Mouse (Mus musculus): ENCODE measurements around the gene Atxn1. TPM values are rescaled to one million over a fixed set of nuclear protein-coding genes. Genes with fewer than 3 reads are reported as not detected.

The Atxn1 gene
- polyA plus RNA-seq, 1 experiment = 2.5 TPM

DNA sequence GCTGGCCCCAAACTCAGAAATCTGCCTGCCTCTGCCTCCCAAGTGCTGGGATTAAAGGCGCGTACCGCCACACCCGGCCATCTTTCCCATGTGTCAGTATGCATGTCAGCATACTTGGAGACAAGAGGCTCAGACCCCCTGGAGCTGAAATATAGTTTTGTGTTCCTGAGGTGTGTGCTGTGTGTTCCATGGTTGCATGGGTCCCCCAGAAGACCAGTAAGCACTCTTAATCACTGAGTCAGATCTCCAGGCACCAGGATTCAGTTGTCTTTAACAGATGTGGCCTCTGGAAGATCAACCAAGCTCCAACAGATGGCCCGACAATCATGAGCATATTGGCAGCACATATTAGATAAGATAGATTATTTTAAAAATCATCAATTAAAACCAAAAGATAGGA lies 62.4 kb downstream of the Atxn1 start:
- Histone ChIP-seq H3ac (ENCODE audit: control insufficient read depth, insufficient read length) (no peak overlapping the region), H3K36me3 (ENCODE audit: control insufficient read depth, insufficient read depth) (no peaks in the 10 kb centered on the region), H3K79me2 (ENCODE audit: control insufficient read depth, insufficient read depth) (no peaks in the 10 kb centered on the region), H3K4me3 (no peak overlapping the region), H3K4me2 (ENCODE audit: low read depth) (no peak overlapping the region), H3K27me3 (ENCODE audit: control insufficient read depth, insufficient read depth, insufficient read length) (no peaks in the 10 kb centered on the region)
- TF ChIP-seq CEBPB (IDR thresholded peaks at IDR 0.05; ENCODE audit: insufficient read depth, poor library complexity, severe bottlenecking) = no peak
- TF ChIP-seq TCF12 (IDR thresholded peaks at IDR 0.05; ENCODE audit: insufficient read depth, poor library complexity, severe bottlenecking) = no peak
- TF ChIP-seq TCF3 (IDR thresholded peaks at IDR 0.05; ENCODE audit: insufficient read length, low read depth) = no peak
- TF ChIP-seq MYOD1 (IDR thresholded peaks at IDR 0.05; ENCODE audit: control insufficient read depth in 1 of 3, insufficient read length in 2 of 3, low read depth in 2 of 3) = no peak
- TF ChIP-seq REST (IDR thresholded peaks at IDR 0.05; ENCODE audit: insufficient read depth, insufficient read length) = no peak
- TF ChIP-seq MAX (IDR thresholded peaks at IDR 0.05; ENCODE audit: low read depth) = no peak
- TF ChIP-seq USF1 (IDR thresholded peaks at IDR 0.05; ENCODE audit: low read depth) = no peak
- TF ChIP-seq SRF (IDR thresholded peaks at IDR 0.05; ENCODE audit: control insufficient read depth, insufficient read length, low read depth) = no peak
- TF ChIP-seq MYOG (IDR thresholded peaks at IDR 0.05; ENCODE audit: control insufficient read depth in 1 of 3, insufficient read depth in 1 of 3, insufficient read length in 2 of 3, low read depth in 2 of 3) = no peak
- TF ChIP-seq POLR2A (IDR thresholded peaks at IDR 0.05; ENCODE audit: insufficient read length, low read depth) = no peak
- no peak for TF ChIP-seq POLR2AphosphoS2 (IDR thresholded peaks at IDR 0.05; ENCODE audit: insufficient read length, low read depth)
- TF ChIP-seq E2F4 (IDR thresholded peaks at IDR 0.05; ENCODE audit: insufficient read depth) = no peak

DNA sequence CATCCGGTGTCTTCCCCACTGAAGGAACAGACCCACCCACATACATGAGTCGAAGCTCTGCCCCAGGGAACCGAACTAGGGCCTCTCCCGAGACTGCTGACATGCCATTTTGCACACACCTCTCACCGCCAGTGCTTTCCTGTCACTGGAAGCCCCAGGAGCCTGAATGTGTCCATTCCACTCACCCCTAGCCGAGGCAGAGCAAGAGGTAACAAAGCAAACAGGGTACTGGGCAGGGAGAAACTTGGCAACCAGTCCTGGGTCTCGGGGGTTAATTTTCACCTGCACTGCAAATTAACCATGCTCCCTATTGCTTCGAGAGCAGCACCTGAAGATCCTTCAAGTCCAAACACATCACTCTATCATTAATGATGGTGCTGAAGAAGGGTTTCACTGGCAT lies 64.0 kb downstream of the Atxn1 start:
- Histone ChIP-seq H3K36me3 (ENCODE audit: control insufficient read depth, insufficient read depth) (no peaks in the 10 kb centered on the region), H3K4me2 (ENCODE audit: low read depth) (no peak overlapping the region), H3ac (ENCODE audit: control insufficient read depth, insufficient read length) (no peak overlapping the region), H3K27me3 (ENCODE audit: control insufficient read depth, insufficient read depth, insufficient read length) (no peaks in the 10 kb centered on the region), H3K79me2 (ENCODE audit: control insufficient read depth, insufficient read depth) (no peaks in the 10 kb centered on the region), H3K4me3 (no peak overlapping the region)
- TF ChIP-seq POLR2A (IDR thresholded peaks at IDR 0.05; ENCODE audit: insufficient read length, low read depth) (no peak), POLR2AphosphoS2 (IDR thresholded peaks at IDR 0.05; ENCODE audit: insufficient read length, low read depth) (no peak), TCF12 (IDR thresholded peaks at IDR 0.05; ENCODE audit: insufficient read depth, poor library complexity, severe bottlenecking) (no peak), USF1 (IDR thresholded peaks at IDR 0.05; ENCODE audit: low read depth) (no peak), SRF (IDR thresholded peaks at IDR 0.05; ENCODE audit: control insufficient read depth, insufficient read length, low read depth) (no peak), MYOG (IDR thresholded peaks at IDR 0.05; ENCODE audit: control insufficient read depth in 1 of 3, insufficient read depth in 1 of 3, insufficient read length in 2 of 3, low read depth in 2 of 3) (no peak), TCF3 (IDR thresholded peaks at IDR 0.05; ENCODE audit: insufficient read length, low read depth) (no peak), E2F4 (IDR thresholded peaks at IDR 0.05; ENCODE audit: insufficient read depth) (no peak), MYOD1 (IDR thresholded peaks at IDR 0.05; ENCODE audit: control insufficient read depth in 1 of 3, insufficient read length in 2 of 3, low read depth in 2 of 3) (no peak), MAX (IDR thresholded peaks at IDR 0.05; ENCODE audit: low read depth) (no peak), REST (IDR thresholded peaks at IDR 0.05; ENCODE audit: insufficient read depth, insufficient read length) (no peak)

DNA sequence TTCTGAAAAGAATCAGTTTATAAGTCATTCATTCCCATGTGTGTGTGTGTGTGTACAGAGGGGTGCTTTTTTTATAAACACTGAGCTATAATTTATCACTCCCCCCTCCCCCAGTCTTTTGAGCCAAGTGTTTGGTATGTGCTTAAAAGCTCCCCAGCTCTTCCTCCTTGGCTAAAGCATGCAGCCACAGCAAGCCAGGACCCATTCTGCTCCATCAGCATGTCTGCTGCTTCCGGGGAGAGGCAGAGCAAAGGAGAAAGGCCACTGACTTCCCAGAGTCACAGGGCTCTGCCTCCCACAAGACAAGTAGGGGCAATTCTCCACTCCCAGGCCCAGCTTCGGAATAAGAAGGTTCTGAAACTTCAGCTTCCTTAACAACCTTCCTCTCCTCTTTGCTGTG lies 67.2 kb downstream of the Atxn1 start:
- H3ac ChIP-seq (ENCODE audit: control insufficient read depth, insufficient read length) = no peak overlapping the region
- TF ChIP-seq REST (IDR thresholded peaks at IDR 0.05; ENCODE audit: insufficient read depth, insufficient read length) (no peak), TCF3 (IDR thresholded peaks at IDR 0.05; ENCODE audit: insufficient read length, low read depth) (no peak), MAX (IDR thresholded peaks at IDR 0.05; ENCODE audit: low read depth) (no peak), MYOG (IDR thresholded peaks at IDR 0.05; ENCODE audit: control insufficient read depth in 1 of 3, insufficient read depth in 1 of 3, insufficient read length in 2 of 3, low read depth in 2 of 3) (no peak), POLR2A (IDR thresholded peaks at IDR 0.05; ENCODE audit: insufficient read length, low read depth) (no peak), POLR2AphosphoS2 (IDR thresholded peaks at IDR 0.05; ENCODE audit: insufficient read length, low read depth) (no peak), TCF12 (IDR thresholded peaks at IDR 0.05; ENCODE audit: insufficient read depth, poor library complexity, severe bottlenecking) (no peak), USF1 (IDR thresholded peaks at IDR 0.05; ENCODE audit: low read depth) (no peak), SRF (IDR thresholded peaks at IDR 0.05; ENCODE audit: control insufficient read depth, insufficient read length, low read depth) (no peak), CEBPB (IDR thresholded peaks at IDR 0.05; ENCODE audit: insufficient read depth, poor library complexity, severe bottlenecking) (no peak), E2F4 (IDR thresholded peaks at IDR 0.05; ENCODE audit: insufficient read depth) (no peak)
- no peak overlapping the region for H3K4me3 ChIP-seq
- no peaks in the 10 kb centered on the region for H3K27me3 ChIP-seq (ENCODE audit: control insufficient read depth, insufficient read depth, insufficient read length)
- H3K4me2 ChIP-seq (ENCODE audit: low read depth) = no peak overlapping the region
- H3K36me3 ChIP-seq (ENCODE audit: control insufficient read depth, insufficient read depth) = no peaks in the 10 kb centered on the region
- no peaks in the 10 kb centered on the region for H3K79me2 ChIP-seq (ENCODE audit: control insufficient read depth, insufficient read depth)

DNA sequence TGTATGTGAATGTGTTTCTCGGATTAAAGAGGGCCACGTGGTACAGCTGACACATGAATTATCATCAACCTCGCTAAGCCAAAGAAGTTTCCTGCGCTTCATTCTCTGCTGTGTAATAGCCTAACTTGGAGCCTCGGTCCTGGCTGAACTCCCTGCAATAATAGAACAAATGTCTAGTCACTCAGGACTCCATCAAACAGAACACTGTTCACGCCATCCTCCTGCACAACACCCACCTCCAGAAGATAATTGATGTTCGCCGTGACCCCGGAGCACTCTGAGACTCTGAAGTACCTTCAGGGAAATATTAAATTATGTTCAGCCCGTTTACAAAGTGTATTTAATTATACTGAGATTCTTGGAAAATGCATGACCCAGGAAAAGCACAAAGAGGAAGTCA lies 70.0 kb downstream of the Atxn1 start:
- H3K27me3 ChIP-seq (ENCODE audit: control insufficient read depth, insufficient read depth, insufficient read length) = no peaks in the 10 kb centered on the region
- no peak overlapping the region for H3ac ChIP-seq (ENCODE audit: control insufficient read depth, insufficient read length)
- TF ChIP-seq SRF (IDR thresholded peaks at IDR 0.05; ENCODE audit: control insufficient read depth, insufficient read length, low read depth) = no peak
- no peak for TF ChIP-seq MYOG (IDR thresholded peaks at IDR 0.05; ENCODE audit: control insufficient read depth in 1 of 3, insufficient read depth in 1 of 3, insufficient read length in 2 of 3, low read depth in 2 of 3)
- no peak for TF ChIP-seq POLR2A (IDR thresholded peaks at IDR 0.05; ENCODE audit: insufficient read length, low read depth)
- no peak for TF ChIP-seq USF1 (IDR thresholded peaks at IDR 0.05; ENCODE audit: low read depth)
- TF ChIP-seq POLR2AphosphoS2 (IDR thresholded peaks at IDR 0.05; ENCODE audit: insufficient read length, low read depth) = no peak
- no peak for TF ChIP-seq REST (IDR thresholded peaks at IDR 0.05; ENCODE audit: insufficient read depth, insufficient read length)
- TF ChIP-seq TCF3 (IDR thresholded peaks at IDR 0.05; ENCODE audit: insufficient read length, low read depth) = no peak
- TF ChIP-seq MYOD1 (IDR thresholded peaks at IDR 0.05; ENCODE audit: control insufficient read depth in 1 of 3, insufficient read length in 2 of 3, low read depth in 2 of 3) = no peak
- no peak for TF ChIP-seq MAX (IDR thresholded peaks at IDR 0.05; ENCODE audit: low read depth)
- H3K4me2 ChIP-seq (ENCODE audit: low read depth) = no peak overlapping the region
- no peaks in the 10 kb centered on the region for H3K79me2 ChIP-seq (ENCODE audit: control insufficient read depth, insufficient read depth)
- H3K4me3 ChIP-seq = no peak overlapping the region
- no peaks in the 10 kb centered on the region for H3K36me3 ChIP-seq (ENCODE audit: control insufficient read depth, insufficient read depth)

Measured in myocyte (in vitro differentiated cells).